Mouse (Mus musculus): Measurements from ENCODE around the gene Dennd6b. TPM values are rescaled to one million over a fixed set of nuclear protein-coding genes. Genes with fewer than 3 reads are reported as not detected.

Dennd6b gene
- total RNA-seq, 4 experiments from 2014 or later = 8.8 to 12.9 (median 11.0) TPM

- DNase-seq (ENCODE audit: low spot score) = no peak
These were observed 37.8 kb downstream of the Dennd6b start for GRCm38 (mm10) chr15:89158516-89158915.

DNA sequence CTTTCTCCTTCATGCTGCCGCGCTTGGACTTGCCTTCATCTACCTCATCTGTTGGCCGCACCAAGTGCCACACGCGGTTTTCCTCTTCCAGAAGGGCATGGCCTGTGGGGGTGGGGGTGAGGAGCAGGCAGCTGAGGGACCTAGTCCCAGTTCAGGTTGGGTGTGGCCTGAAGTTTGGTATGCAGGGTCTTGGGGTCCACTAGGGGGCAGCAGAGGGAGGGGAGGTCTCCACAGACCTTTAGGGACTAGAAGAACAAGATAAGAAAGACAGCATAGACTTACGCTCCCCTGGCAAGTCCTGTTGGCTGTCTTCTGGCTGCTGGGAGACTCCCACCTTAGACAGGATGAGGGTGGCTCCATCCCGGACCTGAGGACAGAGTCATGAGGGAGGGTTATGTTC lies 38.3 kb downstream of the Dennd6b start:
- DNase-seq (ENCODE audit: low spot score) = peak; percentile 67

GRCm38 (mm10) chr15:89152312-89152711 lies 44.0 kb downstream of the Dennd6b start:
- no peak for DNase-seq (ENCODE audit: low spot score)

GRCm38 (mm10) chr15:89150041-89150390 lies 46.3 kb downstream of the Dennd6b start:
- DNase-seq (ENCODE audit: low spot score) = no peak

DNA sequence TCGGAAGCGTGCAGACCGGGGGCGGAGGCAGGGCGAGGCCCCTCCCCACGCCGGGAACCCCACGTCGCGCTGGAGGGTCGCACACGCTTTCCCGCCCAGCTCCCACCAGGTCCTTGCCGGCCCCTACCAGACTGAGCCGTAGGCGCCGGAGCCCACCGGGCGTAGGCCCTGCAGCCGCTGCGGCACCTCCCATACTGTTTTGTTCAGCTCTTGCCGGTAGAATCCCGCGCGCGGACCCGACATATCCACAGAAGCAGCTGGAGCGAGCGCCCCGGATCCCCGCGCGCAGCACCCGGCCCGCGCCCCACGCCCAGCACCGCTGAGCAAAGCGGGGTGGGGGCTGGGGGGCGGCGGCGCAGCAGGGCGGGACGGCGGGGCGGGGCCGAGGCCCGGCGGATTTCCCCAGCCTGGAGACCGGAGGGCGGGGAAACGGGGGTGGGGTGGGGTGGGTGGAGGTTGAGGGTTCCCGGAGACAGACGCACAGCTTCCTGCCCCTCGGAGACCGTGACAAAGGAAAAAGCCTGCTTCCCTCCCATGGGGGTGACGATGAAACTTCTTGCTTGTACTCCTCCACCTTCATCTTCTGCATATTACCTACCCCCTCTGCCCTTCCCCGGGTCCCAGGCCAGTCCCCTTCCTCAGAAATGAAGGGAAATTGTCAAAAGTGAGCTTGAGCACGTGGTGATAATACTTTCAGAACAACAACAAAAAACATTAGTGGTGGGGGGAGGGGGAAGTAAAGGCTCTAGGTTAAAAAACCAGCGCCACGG lies 46.8 kb downstream of the Dennd6b start, which contains the start of gene Mapk11:
Gene Mapk11, minus strand, starts transcription at position 358 of the 770 bp plus-strand sequence.
- peak; percentile 50 for DNase-seq (ENCODE audit: low spot score)

DNA sequence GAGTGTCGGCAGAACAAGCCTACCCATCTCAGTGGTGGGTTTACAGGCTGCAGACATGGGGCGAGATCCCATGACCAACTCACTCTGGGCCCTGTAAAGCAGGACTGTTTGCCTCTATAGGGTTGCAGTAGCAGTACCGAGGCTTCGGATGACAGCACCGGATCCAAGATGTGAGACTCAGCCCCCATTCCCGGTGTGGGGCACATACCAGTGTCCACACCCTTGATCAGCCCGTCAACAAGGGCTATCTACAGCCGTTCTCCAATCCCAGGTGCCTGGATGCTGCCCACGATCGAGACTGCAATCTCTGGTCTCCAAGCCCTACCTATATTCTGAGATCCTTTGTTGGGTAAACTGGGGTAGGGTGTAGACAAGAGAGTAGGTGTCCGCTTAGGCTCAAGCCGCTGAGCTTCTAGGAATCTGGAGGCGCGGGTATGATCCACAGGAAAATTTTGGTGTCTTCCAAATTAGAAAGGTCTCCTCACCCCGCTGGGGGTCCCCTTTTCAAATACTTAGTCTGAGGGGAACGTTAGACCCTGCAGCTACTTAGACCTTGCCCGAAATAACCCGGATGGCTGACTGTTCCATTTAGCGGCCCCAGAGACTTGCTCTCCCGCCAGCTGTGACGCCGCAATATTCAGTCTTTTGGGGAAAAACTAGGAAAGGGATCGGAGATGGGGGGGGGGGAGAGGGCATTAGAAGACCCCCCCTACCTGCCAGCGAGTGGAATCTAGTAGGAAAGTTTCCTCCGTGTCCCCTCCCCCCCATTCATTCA lies 47.6 kb downstream of the Dennd6b start:
- no peak for DNase-seq (ENCODE audit: low spot score)

- DNase-seq (ENCODE audit: low spot score) = no peak
These were observed 48.4 kb downstream of the Dennd6b start for GRCm38 (mm10) chr15:89147895-89148294.

- DNase-seq (ENCODE audit: low spot score) = no peak
These were observed 48.8 kb downstream of the Dennd6b start for GRCm38 (mm10) chr15:89147456-89147855.

DNA sequence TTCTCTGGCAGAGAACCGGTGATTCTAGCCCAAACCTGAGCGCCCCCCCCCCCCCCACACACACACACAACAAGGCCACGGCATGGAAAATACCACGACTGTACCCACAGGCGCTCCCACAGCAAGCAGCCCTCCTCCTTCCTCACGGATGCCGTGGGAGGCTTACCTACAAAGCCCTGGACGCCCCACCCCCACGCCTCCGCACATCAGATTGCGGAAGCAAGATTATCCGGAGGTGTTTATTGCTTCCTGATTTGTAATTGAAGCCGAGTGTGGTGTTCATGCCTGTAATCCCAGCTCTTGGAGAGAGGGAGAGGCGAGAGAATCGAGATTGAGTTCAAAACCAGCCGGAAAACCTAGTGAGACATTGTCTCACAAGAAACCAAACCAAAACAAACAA lies 49.3 kb downstream of the Dennd6b start:
- DNase-seq (ENCODE audit: low spot score) = no peak

DNA sequence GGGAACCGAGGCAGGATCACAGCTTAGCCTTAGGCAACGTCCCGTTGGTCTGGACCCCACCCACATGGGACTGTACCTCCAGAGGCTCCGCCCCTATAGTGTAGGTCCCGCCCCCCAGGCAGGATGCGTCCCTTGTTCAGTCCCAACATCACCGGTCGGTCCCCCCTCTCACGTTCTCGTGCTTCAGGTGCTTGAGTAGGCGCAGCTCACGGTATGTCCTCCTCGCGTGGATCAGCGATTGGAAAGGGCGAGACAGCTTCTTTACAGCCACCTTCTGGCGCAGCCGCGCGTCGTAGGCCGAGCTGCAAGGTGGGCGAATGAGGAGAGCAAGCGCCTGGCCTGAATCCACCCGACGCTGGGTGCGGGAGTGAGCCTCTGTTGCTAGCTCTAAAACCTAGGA lies 49.8 kb downstream of the Dennd6b start:
- no peak for DNase-seq (ENCODE audit: low spot score)

- DNase-seq (ENCODE audit: low spot score) = no peak
These were observed 50.4 kb downstream of the Dennd6b start for GRCm38 (mm10) chr15:89145813-89146350.

DNA sequence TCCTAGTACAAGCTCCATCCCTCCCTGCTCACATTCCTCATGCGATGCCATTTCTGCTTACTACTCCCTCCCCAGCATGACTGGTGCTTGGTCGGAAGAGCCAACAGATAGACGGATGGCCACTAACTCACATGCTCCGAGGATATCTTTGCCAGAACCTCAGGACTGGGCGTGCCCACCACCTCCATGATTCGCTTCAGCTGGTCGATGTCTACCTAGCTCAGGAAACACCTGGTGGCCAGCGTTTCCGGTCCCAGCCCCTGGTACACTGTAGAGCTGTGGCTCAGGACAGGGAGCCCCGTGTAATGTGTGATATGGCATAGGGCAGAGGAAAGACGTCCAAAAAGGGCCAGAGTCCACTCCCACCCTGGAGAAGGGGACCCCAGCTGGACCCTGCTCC lies 51.3 kb downstream of the Dennd6b start:
- DNase-seq (ENCODE audit: low spot score) = no peak

DNA sequence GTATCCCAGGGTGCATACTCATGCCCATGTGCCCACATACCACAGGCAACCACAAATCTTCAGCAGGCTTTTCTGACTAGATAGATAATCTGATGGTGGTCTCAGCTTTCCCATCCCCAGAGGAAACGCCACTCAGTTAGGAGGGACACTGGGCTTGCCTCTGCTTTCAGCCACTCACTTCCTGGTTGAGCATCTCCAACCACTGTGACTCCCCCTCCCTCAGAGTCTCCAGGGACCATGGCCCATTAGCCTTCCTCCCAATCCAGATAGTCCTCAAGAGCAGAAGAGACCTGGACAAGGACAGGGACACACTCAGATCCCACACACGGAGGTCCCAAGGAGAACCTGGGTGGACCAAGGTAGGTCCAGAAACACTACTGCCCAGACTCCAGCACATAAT lies 53.2 kb downstream of the Dennd6b start:
- DNase-seq (ENCODE audit: low spot score) = no peak

- peak; percentile 61 for DNase-seq (ENCODE audit: low spot score)
These were observed 54.4 kb downstream of the Dennd6b start for GRCm38 (mm10) chr15:89141905-89142304.

GRCm38 (mm10) chr15:89141443-89141842 lies 54.9 kb downstream of the Dennd6b start:
- DNase-seq (ENCODE audit: low spot score) = no peak

GRCm38 (mm10) chr15:89140659-89141252 lies 55.5 kb downstream of the Dennd6b start, which contains the start of gene Mapk12:
TSS of gene Mapk12 (minus strand) at chr15:89140703.
- peak; percentile 72 for DNase-seq (ENCODE audit: low spot score)

DNA sequence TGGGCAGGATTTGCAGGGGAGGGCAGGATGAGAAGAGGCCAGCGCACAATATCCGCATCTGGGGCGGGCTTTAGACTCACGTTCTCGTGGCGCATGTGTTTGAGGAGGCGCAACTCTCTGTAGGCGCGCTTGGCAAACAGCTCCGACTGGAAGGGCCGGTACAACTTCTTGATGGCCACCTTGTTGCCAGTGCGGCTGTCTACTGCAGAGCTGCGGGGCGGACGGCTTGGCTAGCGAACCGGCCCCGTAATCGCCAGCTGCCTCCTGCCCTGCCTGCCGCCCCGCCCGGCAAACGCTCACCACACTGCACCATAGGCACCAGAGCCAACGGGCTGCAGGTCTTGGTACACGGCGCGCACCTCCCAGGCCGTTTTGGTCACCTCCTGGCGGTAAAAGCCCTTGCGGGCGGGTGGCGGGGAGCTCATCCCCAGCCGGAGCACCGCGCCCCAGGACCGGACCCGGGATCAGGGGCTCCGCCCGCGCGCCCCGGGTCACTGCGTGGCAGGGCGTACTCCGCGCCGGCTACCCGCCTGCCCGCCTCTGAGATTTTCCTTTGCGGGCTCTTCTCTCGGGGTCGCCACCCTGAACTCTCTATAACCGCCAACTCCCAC lies 56.1 kb downstream of the Dennd6b start:
- peak; percentile 72 for DNase-seq (ENCODE audit: low spot score)

DNA sequence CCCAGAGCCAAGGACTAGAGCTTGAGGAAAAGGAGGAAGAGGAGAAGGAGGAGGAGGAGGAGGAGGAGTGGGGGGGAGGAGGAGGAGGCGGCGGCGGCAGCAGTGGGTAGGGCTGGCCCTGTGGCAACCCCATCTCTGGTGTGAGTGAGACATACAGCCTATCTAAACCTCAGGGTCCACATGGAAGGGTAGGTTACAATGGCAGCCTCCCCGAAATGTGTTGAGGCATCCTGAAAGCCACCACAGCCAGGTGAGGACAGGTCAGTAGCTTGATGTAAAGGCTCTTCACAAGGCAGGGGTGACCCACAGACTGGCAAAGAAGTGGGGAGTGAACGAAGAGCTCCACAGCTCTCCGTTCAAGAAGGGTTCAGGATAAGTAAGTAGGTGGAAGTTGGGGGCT lies 57.8 kb downstream of the Dennd6b start:
- no peak for DNase-seq (ENCODE audit: low spot score)

- no peak for DNase-seq (ENCODE audit: low spot score)
These were observed 58.3 kb downstream of the Dennd6b start for GRCm38 (mm10) chr15:89138046-89138405.

- DNase-seq (ENCODE audit: low spot score) = no peak
These were observed 58.8 kb downstream of the Dennd6b start for GRCm38 (mm10) chr15:89137378-89138045.

DNA sequence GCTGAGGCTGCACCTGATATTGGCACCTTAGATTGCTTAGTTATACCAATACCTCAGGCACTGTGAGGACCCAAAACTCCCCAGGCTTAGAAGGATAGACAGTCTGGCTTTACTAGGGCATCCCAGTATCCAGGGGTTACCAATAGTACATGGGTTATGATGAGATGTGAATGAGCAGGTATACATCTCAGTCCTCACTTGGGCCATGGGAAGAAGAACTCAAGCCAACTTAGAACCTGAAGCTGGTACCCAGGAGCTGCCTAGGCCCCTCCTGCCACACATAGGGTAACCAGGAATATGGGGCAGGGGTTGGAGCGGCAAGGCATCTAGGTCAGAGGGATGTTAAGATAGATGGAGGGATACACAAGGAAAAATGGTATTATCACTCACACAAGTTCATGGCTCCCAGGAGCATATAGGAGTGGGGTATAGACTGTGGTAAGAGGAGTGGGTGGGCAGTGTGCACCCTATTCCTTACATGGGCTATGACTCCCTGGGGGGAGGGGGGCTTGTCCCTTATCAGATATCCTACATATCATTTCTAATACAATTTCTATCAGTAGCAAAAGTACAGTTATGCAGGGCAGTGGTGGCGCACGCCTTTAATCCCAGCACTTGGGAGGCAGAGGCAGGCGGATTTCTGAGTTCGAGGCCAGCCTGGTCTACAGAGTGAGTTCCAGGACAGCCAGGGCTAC lies 59.7 kb downstream of the Dennd6b start:
- no peak for DNase-seq (ENCODE audit: low spot score)
